Mouse (Mus musculus): ENCODE results near the gene Fut8.
"Not testable (repeated sequence)": the region's sequence is repeated elsewhere in the genome, so short reads cannot be mapped to it uniquely, and the experiment has no call there.

The Fut8 gene

GRCm38 (mm10) chr12:77222272-77222874 lies 15.6 kb upstream of the Fut8 start:
- no peak for DNase-seq (ENCODE audit: low read depth)

DNA sequence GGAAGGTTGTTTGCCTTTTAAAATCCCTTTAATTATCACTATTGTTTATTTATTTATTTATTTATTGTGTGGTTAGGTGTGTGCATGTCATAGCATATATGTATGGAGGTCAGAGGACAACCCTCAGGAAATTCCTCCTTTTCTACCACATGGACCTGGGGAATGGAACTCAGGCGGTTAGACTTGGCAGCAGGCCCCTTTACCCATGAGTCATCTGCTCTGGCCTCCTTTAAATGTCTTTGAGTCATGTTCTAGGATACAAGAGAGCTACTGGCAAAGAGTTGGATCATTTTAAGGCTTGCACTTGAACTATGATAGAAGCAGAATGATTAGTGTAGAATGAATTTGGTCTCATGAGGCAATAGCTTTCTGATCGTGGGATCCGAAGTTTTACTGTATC lies 14.3 kb upstream of the Fut8 start:
- DNase-seq (ENCODE audit: low read depth), result no peak

- no peak for DNase-seq (ENCODE audit: low read depth)
Observed at GRCm38 (mm10) chr12:77224121-77224520, 13.8 kb upstream of the Fut8 start.

- no peak for DNase-seq (ENCODE audit: low read depth)
Observed at GRCm38 (mm10) chr12:77224891-77225290, 13.0 kb upstream of the Fut8 start.

- DNase-seq (ENCODE audit: low read depth), result no peak
Observed at GRCm38 (mm10) chr12:77225727-77226126, 12.2 kb upstream of the Fut8 start.

- DNase-seq (ENCODE audit: low read depth), result no peak
Observed at GRCm38 (mm10) chr12:77235958-77236357, 2.0 kb upstream of the Fut8 start.

DNA sequence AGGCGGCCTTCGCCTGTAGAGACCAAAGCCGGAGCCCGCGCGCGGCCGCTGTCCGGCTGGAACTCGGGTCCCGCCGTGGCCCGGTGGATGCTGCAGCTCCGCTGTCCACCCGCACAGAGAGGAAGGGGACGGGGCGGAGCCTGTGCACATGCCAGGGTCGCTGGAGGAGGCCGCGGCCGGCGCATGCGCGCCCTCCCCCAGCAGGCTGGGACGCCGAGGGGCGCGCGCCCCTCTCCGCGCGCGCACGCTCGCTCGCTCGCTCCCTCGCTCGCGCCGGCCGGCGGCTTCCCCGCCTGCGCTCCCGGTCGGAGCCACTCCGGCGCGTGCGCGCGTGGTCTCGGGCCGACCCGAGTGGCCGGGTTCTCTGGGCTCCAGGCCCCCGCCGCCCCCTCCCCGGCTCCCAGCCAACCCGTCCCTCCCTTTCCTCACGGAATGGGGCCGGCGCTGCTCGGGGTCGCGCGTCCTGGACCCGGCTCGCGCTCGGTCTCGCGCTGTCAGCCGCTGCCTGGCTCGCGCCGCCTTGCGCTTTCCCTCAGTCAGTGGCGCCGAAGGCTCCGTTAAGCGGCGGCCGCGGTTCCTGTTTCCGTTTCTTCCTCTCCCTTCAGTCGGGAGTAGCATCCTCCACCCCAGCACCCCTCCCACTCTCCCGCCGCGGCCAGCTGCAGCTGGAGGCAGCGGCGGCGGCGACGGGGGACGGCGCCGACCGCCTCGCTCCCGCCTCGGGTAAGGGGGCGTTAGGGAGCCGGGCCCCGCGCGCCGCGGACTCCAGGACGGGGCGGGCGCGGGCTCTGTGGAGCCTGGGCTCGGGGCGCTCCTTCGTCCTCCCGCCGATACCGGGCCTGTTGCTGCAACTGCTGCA lies 835 bp downstream of the Fut8 start:
- DNase-seq (ENCODE audit: low read depth), result peak; percentile 93

DNA sequence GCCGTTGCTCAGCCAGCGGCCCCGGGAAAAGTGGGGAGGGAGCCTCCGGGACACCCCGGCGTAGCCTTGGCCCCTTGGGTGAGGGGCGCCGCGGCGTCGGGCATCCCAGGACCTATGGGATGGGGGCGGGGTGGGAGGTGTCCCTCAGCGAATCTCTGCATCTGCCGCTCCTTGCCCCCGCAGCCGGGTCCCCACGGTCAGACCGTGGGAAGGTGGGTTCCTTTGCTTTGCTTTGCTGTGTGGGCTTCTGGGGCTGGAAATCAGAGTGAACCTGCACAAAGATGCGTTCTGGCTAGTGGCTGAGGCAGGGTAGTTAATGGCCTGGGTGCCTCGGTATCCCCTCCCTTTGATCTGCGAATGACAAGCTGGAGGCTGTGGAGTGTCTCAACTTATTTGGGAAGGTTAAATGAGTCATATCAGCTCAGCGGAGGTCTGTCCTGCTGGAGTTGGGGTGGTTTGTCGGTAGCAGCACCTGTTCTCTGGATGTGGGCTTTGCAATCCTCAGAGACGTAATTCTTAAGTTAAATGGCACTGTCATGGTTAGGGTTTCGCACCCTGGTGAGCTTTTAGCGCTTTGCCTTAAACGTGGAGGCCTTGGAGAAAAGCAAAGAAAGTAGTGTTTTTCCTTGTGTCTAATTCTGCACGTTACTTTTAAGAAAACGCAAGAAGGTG lies 1.6 kb downstream of the Fut8 start:
- peak; percentile 57 for DNase-seq (ENCODE audit: low read depth)

GRCm38 (mm10) chr12:77240372-77240771 lies 2.4 kb downstream of the Fut8 start:
- no peak for DNase-seq (ENCODE audit: low read depth)

DNA sequence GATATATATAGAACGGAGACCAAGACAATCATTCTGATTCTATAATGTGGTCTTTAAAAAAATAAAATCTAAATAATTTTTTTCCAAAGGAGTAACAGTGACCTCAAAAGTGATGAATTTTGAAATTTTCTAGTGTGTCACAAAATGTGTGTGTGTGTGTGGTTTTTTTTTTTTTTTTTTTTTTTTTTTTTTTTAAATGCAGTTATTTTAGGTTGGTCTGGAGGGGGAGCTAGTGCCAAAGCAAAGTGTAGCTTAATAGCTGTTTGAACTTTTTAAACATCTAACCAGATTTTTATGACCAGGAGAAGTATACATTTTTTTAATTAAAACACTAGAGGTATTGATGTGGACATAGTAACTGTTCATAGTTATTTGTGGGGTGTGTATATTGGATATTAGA lies 2.9 kb downstream of the Fut8 start:
- DNase-seq (ENCODE audit: low read depth), result peak; percentile 70

DNA sequence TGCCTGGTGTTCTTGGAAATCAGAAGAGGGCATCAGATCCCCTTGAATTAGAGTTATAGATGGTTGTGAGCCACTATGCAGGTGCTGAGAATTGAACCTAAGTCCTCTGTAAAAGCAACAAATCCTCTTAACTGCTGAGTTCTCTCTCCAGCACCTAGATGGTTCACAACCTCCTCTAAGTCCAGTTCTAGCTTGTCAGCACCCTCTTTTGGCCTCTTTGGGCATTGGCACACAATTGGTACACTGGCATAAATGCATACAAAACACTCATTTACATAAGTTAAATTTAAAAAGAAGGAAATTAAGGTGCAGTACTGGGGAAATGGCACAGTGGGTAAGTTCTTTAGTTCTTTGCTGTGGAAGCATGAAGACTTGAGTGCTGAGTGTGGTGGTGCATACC lies 24.7 kb downstream of the Fut8 start:
- peak; percentile 48 for DNase-seq (ENCODE audit: low read depth)

GRCm38 (mm10) chr12:77263816-77264215 lies 25.9 kb downstream of the Fut8 start:
- DNase-seq (ENCODE audit: low read depth), result no peak

DNA sequence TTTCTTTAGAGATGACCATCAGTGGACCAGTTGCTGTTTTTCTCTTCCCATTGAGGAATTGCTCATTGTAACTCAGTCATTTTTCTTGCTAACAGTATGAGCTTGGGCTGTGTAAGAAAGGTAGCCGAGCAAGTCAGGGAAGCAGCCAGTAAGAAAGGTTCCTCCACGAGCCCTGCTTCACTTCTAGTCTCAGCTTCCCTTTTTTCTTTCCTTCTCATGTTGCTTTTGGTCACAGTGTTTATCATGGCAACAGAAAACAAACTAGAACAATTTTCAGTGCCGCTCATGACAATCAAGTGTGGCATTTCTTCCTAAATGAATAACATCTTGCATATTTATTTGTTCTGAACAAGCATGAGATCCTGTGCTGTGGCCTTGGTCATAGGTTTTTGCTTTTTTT lies 32.8 kb downstream of the Fut8 start:
- DNase-seq (ENCODE audit: low read depth), result no peak

DNA sequence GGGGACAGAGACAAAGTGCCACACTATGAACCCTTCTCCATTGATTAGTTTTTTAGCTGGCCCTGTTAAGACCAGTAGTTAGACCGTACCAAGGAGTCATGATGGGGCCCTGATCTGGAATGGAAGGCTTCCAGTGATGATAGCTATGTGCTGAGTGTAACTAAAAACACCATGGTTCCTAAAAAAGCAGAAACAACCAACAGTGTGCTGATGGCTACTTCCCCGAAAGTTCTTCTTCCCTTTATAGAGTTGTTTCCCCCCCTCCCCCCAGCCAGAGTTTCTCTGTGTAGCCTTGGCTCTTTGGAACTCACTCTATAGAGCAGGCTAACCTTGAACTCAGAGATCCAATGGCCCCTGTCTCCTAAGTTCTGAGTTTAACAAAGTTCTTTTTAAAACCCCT lies 50.6 kb downstream of the Fut8 start:
- DNase-seq (ENCODE audit: low read depth), result no peak

GRCm38 (mm10) chr12:77291017-77291416 lies 53.1 kb downstream of the Fut8 start:
- no peak for DNase-seq (ENCODE audit: low read depth)

- not testable (repeated sequence) for DNase-seq (ENCODE audit: low read depth)
Observed at GRCm38 (mm10) chr12:77291864-77292263, 53.9 kb downstream of the Fut8 start.

DNA sequence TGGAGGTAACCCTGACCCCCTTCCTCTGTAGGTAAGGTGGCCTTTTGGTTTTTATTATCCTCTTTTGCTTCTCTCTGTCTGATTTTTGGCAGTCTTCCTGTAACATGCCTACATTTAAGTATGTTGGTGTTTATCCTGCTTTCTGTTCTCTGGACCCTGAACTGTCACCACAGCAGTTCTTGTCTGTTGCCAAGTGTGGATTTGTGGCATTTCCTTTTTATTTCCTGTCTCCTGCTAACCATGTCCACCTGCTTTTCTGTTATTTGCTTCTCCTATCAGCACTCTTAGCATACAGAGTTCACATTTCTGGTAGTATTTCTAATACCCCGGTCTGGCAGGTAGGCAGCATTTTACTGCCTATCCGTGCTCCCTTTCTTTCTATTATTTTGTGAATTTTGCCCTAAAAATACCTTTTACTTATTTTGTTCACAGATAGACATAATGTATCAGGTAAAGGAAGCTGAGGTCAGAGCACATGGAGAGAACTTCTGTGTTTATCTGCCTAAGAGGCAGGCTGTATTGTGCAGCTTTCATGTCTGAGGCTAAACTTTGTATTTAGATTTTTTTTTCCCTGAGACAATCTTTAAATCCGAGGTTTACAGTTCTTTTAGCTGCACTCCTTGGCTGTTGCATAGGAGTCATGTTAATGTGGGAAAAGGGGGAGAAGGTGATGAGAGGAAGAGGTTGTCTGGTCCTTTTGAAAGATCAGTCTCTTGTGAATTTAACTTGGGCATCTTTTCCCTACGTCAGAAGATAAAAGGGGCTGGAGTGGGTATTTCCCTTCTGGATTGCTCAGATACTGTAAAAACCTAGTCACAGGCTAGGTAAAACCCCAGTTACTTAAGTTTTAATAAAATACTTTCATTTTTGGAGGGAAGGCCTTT lies 54.7 kb downstream of the Fut8 start:
- DNase-seq (ENCODE audit: low read depth), result no peak

GRCm38 (mm10) chr12:77296119-77296518 lies 58.2 kb downstream of the Fut8 start:
- DNase-seq (ENCODE audit: low read depth), result no peak

DNA sequence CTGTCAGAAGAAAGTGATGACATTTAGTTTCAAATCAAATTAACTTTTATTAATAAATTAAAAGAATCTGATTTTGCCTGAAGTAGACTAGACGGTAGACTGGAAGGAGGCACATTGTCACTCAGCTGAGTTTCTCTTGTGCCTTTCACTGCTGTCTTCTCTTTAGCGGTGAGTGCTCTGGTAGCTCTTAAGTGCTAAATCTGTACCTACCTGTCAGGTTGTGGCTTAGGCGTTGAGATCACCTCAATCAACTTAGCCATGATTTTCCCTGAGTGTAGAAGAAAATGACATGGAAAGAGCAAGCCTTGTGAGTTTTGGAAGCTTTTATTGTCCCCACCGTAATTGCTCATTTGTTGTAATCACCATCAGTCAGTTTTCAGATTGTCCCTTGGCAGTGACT lies 59.2 kb downstream of the Fut8 start:
- DNase-seq (ENCODE audit: low read depth), result no peak

GRCm38 (mm10) chr12:77297858-77298257 lies 59.9 kb downstream of the Fut8 start:
- DNase-seq (ENCODE audit: low read depth), result no peak

- no peak for DNase-seq (ENCODE audit: low read depth)
Observed at GRCm38 (mm10) chr12:77302011-77302410, 64.1 kb downstream of the Fut8 start.

GRCm38 (mm10) chr12:77303367-77303766 lies 65.4 kb downstream of the Fut8 start:
- DNase-seq (ENCODE audit: low read depth), result no peak

Measured in naive thymus-derived CD4-positive, alpha-beta T cell, adult 2 months (primary cell).